Mouse (Mus musculus): ENCODE data around the gene Daam2. TPM values are rescaled to one million over a fixed set of nuclear protein-coding genes. Genes with fewer than 3 reads are reported as not detected.

The Daam2 gene
- polyA plus RNA-seq, 1 experiment from 2014 or later: 2.6 TPM

DNA sequence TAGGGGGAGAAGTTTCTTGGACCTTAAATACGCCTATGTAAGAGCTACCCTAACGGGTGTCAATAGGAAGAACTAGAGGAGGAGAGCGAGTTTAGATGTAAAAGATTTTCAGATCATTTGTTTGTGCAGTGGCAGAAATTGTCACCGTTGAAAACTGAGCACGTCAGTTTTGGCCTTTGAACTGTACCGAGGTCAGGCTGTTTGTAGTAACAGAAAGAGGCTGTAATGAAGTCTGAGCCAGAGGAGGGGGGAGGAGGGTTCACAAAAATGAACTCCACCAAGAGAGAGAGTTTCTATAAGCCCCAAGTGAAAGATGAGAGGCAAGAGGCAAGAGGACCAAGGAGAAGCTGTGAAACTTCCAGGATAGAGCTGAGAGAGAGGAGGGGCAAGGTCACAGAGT is 144.3 kb downstream of the Daam2 start:
- Histone ChIP-seq H3K4me3 (ENCODE audit: low read depth, low read length) (no peak overlapping the region), H3K36me3 (ENCODE audit: control insufficient read depth, insufficient read depth, low read length) (no peaks in the 10 kb centered on the region), H3K9ac (ENCODE audit: low read depth, low read length) (no peak overlapping the region), H3K4me2 (no peak overlapping the region), H3K4me1 (replicated peaks; ENCODE audit: control insufficient read depth, insufficient read depth, low read length) (no peaks in the 10 kb centered on the region), H3K9me3 (ENCODE audit: control insufficient read depth, low read length) (no peaks in the 10 kb centered on the region), H3K27me3 (replicated peaks; ENCODE audit: control insufficient read depth, insufficient read depth, low read length) (no peaks in the 10 kb centered on the region), H3K27ac (ENCODE audit: low read depth, low read length) (no peak overlapping the region)
- 67% methylated on average over 6 of the region's 6 CpGs for WGBS
- DNase-seq (ENCODE audit: low spot score): peak; percentile 23
- no peak for ATAC-seq (replicated peaks; ENCODE audit: low FRiP score)

DNA sequence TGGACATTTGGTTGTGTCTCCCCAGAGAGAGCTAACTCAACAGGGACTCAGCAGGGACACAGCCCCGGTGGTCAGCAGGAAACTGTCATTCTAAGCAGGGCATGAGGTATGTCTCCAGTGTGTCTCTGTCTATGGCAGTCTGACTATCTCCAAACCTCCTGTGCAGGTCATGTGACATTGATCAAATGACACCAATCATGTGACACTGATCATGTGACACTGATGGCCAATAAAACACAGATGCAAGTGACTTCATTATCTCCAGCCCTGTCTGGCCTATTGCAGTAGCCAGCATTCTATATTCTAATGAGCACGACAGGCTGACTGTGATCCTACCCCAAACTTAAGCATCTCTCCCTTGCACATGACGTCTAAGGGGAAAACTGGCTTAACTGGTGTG is 147.9 kb downstream of the Daam2 start:
- Histone ChIP-seq H3K4me3 (ENCODE audit: low read depth, low read length) (no peak overlapping the region), H3K4me2 (no peak overlapping the region), H3K36me3 (ENCODE audit: control insufficient read depth, insufficient read depth, low read length) (no peaks in the 10 kb centered on the region), H3K27ac (ENCODE audit: low read depth, low read length) (no peak overlapping the region), H3K27me3 (replicated peaks; ENCODE audit: control insufficient read depth, insufficient read depth, low read length) (no peaks in the 10 kb centered on the region), H3K9ac (ENCODE audit: low read depth, low read length) (no peak overlapping the region), H3K9me3 (ENCODE audit: control insufficient read depth, low read length) (no peaks in the 10 kb centered on the region), H3K4me1 (replicated peaks; ENCODE audit: control insufficient read depth, insufficient read depth, low read length) (no peaks in the 10 kb centered on the region)
- WGBS: 73% methylated on average over 3 of the region's 3 CpGs
- no peak for ATAC-seq (replicated peaks; ENCODE audit: low FRiP score)
- no peak for DNase-seq (ENCODE audit: low spot score)

- no peak overlapping the region for H3K4me2 ChIP-seq
- no peak overlapping the region for H3K27ac ChIP-seq (ENCODE audit: low read depth, low read length)
- no peaks in the 10 kb centered on the region for H3K4me1 ChIP-seq (replicated peaks; ENCODE audit: control insufficient read depth, insufficient read depth, low read length)
- no peak for ATAC-seq (replicated peaks; ENCODE audit: low FRiP score)
- no peak overlapping the region for H3K9ac ChIP-seq (ENCODE audit: low read depth, low read length)
- H3K4me3 ChIP-seq (ENCODE audit: low read depth, low read length): no peak overlapping the region
- DNase-seq (ENCODE audit: low spot score): no peak
- H3K9me3 ChIP-seq (ENCODE audit: control insufficient read depth, low read length): no peaks in the 10 kb centered on the region
- H3K36me3 ChIP-seq (ENCODE audit: control insufficient read depth, insufficient read depth, low read length): no peaks in the 10 kb centered on the region
- 49% methylated on average over 3 of the region's 3 CpGs for WGBS
- H3K27me3 ChIP-seq (replicated peaks; ENCODE audit: control insufficient read depth, insufficient read depth, low read length): no peaks in the 10 kb centered on the region
Observed at GRCm38 (mm10) chr17:49413554-49413953, 150.6 kb downstream of the Daam2 start.

DNA sequence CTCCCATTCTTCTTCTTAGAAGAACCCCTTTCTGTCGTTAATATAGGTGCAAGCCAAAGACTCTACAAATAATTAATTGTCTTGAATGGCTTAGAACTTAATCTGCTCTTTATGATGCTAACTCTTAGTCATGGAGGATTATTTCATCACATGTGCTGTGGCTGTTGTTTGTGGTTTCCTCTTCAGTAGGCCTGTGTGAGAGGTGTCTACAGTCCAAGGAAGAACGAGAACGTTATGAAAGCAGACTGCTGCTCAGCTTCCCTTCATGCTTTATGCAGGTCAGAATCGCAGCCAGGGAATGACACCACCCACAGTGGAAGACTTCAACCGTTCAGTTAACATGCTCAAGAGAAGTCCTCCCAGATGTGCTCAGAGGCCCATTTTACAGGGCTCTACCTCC is 151.2 kb downstream of the Daam2 start:
- no peaks in the 10 kb centered on the region for H3K36me3 ChIP-seq (ENCODE audit: control insufficient read depth, insufficient read depth, low read length)
- H3K27ac ChIP-seq (ENCODE audit: low read depth, low read length): no peak overlapping the region
- no peak overlapping the region for H3K9ac ChIP-seq (ENCODE audit: low read depth, low read length)
- no peak for ATAC-seq (replicated peaks; ENCODE audit: low FRiP score)
- 64% methylated on average over 5 of the region's 5 CpGs for WGBS
- no peaks in the 10 kb centered on the region for H3K9me3 ChIP-seq (ENCODE audit: control insufficient read depth, low read length)
- no peak overlapping the region for H3K4me3 ChIP-seq (ENCODE audit: low read depth, low read length)
- no peaks in the 10 kb centered on the region for H3K27me3 ChIP-seq (replicated peaks; ENCODE audit: control insufficient read depth, insufficient read depth, low read length)
- H3K4me2 ChIP-seq: no peak overlapping the region
- no peaks in the 10 kb centered on the region for H3K4me1 ChIP-seq (replicated peaks; ENCODE audit: control insufficient read depth, insufficient read depth, low read length)
- DNase-seq (ENCODE audit: low spot score): no peak

Other genes starting within 250 kb of the Daam2 start
- gene Mocs1, start 136.0 kb downstream of the Daam2 start, polyA plus RNA-seq (2014; fragmentation: Nextera tagmentation; extraction: Ambion mirVana): 15.8 and 16.2 TPM in 2 replicates
- 0.43 and 0.92 TPM in 2 replicates for gene Kif6, start 50.8 kb upstream of the Daam2 start, polyA plus RNA-seq (2014; fragmentation: Nextera tagmentation; extraction: Ambion mirVana)

Data from liver, embryonic 11.5 days (tissue).